Mouse (Mus musculus): ENCODE results near the gene Eid2b. TPM values are rescaled to one million over a fixed set of nuclear protein-coding genes. Genes with fewer than 3 reads are reported as not detected.

Eid2b gene
- polyA plus RNA-seq, 1 experiment from 2014 or later = 41.4 TPM

Other genes starting within 250 kb of the Eid2b start
- gene Psmc4, start 227.6 kb upstream of the Eid2b start, polyA plus RNA-seq (2015; fragmentation: Nextera tagmentation; extraction: Ambion mirVana) = 335 and 342 TPM in 2 replicates
- gene Fcgbp, start 206.5 kb upstream of the Eid2b start, polyA plus RNA-seq (2015; fragmentation: Nextera tagmentation; extraction: Ambion mirVana) = 0.24 TPM in 1 of 2 replicates, not detected in the other
- 0.05 TPM in 2 replicates for gene 9530053A07Rik, start 148.3 kb upstream of the Eid2b start, polyA plus RNA-seq (2015; fragmentation: Nextera tagmentation; extraction: Ambion mirVana)
- 89.5 and 98.1 TPM in 2 replicates for gene Fbl, start 108.0 kb upstream of the Eid2b start, polyA plus RNA-seq (2015; fragmentation: Nextera tagmentation; extraction: Ambion mirVana)
- 18.5 and 20.8 TPM in 2 replicates for gene Dyrk1b, start 98.3 kb upstream of the Eid2b start, polyA plus RNA-seq (2015; fragmentation: Nextera tagmentation; extraction: Ambion mirVana)
- gene Eid2, start 9.9 kb upstream of the Eid2b start, polyA plus RNA-seq (2015; fragmentation: Nextera tagmentation; extraction: Ambion mirVana) = 3.8 and 4.3 TPM in 2 replicates
- gene Selenov, start 13.4 kb downstream of the Eid2b start, polyA plus RNA-seq (2015; fragmentation: Nextera tagmentation; extraction: Ambion mirVana) = 0.44 and 1.00 TPM in 2 replicates
- 29.3 and 41.5 TPM in 2 replicates for gene Dll3, start 24.5 kb downstream of the Eid2b start, polyA plus RNA-seq (2015; fragmentation: Nextera tagmentation; extraction: Ambion mirVana)
- gene Timm50, start 34.3 kb downstream of the Eid2b start, polyA plus RNA-seq (2015; fragmentation: Nextera tagmentation; extraction: Ambion mirVana) = 153 TPM in 2 replicates
- 98.8 and 99.2 TPM in 2 replicates for gene Supt5, start 61.0 kb downstream of the Eid2b start, polyA plus RNA-seq (2015; fragmentation: Nextera tagmentation; extraction: Ambion mirVana)
- gene Rps16, start 72.9 kb downstream of the Eid2b start, polyA plus RNA-seq (2015; fragmentation: Nextera tagmentation; extraction: Ambion mirVana) = 531 and 537 TPM in 2 replicates
- 34.5 and 37.6 TPM in 2 replicates for gene Plekhg2, start 94.9 kb downstream of the Eid2b start, polyA plus RNA-seq (2015; fragmentation: Nextera tagmentation; extraction: Ambion mirVana)
- gene Zfp36, start 102.5 kb downstream of the Eid2b start, polyA plus RNA-seq (2015; fragmentation: Nextera tagmentation; extraction: Ambion mirVana) = 3.1 and 4.2 TPM in 2 replicates
- 43.4 and 49.5 TPM in 2 replicates for gene Med29, start 115.0 kb downstream of the Eid2b start, polyA plus RNA-seq (2015; fragmentation: Nextera tagmentation; extraction: Ambion mirVana)
- gene Paf1, start 115.2 kb downstream of the Eid2b start, polyA plus RNA-seq (2015; fragmentation: Nextera tagmentation; extraction: Ambion mirVana) = 97.9 and 99.2 TPM in 2 replicates
- gene Gmfg, start 159.7 kb downstream of the Eid2b start, polyA plus RNA-seq (2015; fragmentation: Nextera tagmentation; extraction: Ambion mirVana) = 3.0 and 4.7 TPM in 2 replicates
- gene Lrfn1, start 174.2 kb downstream of the Eid2b start, polyA plus RNA-seq (2015; fragmentation: Nextera tagmentation; extraction: Ambion mirVana) = 9.1 and 11.8 TPM in 2 replicates
- not detected in 2 replicates for gene Ifnl2, start 232.7 kb downstream of the Eid2b start, polyA plus RNA-seq (2015; fragmentation: Nextera tagmentation; extraction: Ambion mirVana)
- gene Ifnl3, start 245.1 kb downstream of the Eid2b start, polyA plus RNA-seq (2015; fragmentation: Nextera tagmentation; extraction: Ambion mirVana) = not detected in 2 replicates

All from midbrain, embryonic 13.5 days (tissue).